Mouse (Mus musculus): ENCODE data around the gene Ier5.

The Ier5 gene

DNA sequence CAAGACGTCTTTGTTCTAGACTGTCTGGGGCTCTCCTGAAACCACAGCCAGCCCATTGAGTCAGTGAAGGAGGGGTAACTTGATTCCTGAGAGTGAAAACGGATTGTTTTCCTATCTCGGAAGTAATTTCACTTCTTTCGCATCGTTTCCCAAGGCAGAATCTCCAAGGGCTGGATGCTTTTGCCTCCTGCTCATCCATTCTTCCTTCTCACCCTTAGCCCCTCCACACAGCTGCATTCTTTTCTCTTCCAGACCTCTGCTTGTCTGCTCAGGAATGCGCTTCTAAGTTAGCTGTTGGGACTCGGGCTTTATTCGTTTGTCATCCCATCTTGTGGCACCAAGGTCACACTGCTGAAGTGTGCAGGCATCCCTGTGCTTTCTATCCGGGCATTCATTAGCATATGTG is 46.7 kb downstream of the Ier5 start:
- DNase-seq, result no peak

- no peak for DNase-seq
These were observed 47.2 kb downstream of the Ier5 start for GRCm38 (mm10) chr1:155052131-155052760.

GRCm38 (mm10) chr1:155051701-155052127 is 47.7 kb downstream of the Ier5 start:
- no peak for DNase-seq

- DNase-seq, result no peak
These were observed 48.4 kb downstream of the Ier5 start for GRCm38 (mm10) chr1:155050897-155051592.

DNA sequence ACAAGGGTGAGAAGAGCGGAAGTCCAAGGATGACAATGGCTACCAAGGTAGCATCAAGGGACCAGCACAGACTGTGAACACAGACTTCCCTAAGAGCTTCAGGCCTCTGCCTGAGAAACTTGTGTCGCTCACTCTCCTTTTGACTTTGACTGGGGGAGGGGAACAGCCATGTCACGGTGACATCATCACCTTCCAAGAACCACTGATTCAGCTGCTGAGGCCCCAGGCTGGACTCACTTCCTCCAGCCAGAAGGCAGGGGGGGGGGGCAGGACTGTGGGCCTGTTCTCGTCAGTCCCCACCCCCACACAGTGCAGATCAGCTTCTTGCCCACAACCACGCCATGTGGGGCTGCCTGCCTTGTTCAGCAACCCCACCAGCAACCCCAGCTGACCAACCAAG is 49.3 kb downstream of the Ier5 start:
- DNase-seq, result no peak

DNA sequence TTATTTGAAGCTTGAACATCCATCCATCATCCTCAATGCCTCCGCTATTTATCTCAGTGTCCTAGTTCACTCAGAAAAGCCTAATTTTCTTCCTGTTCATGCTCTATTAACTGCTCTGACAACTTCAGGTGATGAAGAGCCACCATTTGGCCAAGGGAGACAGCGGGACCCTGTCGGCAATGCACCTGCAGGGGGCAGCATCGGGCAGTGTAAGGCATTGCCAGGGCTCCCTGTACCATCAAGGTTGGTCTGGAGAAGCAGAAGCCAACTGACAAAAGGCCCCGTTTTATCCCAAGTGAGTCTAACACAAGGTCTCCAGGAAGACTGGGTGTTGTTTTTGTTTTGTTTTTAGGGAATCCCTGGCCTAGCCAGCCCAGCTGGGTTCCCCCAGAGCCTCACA is 50.5 kb downstream of the Ier5 start:
- peak; percentile 96 for DNase-seq
